Mouse (Mus musculus): ENCODE measurements at regions not wholly inside any gene's neighbourhood (a gene's known extent, or its start where the extent isn't known, plus 50 kb on each side); places are given as distances from the start of the nearest gene placed in this dataset.

GRCm38 (mm10) chr10:43634371-43635080 lies 56.4 kb downstream of the Cd24a start:
- no peak for DNase-seq (ENCODE audit: low spot score)

- no peak for DNase-seq (ENCODE audit: low spot score)
Observed at GRCm38 (mm10) chr10:43641169-43641945, 63.3 kb downstream of the Cd24a start.

GRCm38 (mm10) chr10:43646326-43646725 lies 68.2 kb downstream of the Cd24a start:
- DNase-seq (ENCODE audit: low spot score): no peak

- no peak for DNase-seq (ENCODE audit: low spot score)
Observed at GRCm38 (mm10) chr10:43646965-43647364, 68.9 kb downstream of the Cd24a start.

GRCm38 (mm10) chr10:43648186-43648585 lies 70.1 kb downstream of the Cd24a start:
- DNase-seq (ENCODE audit: low spot score): no peak

GRCm38 (mm10) chr10:43648815-43649447 lies 70.8 kb downstream of the Cd24a start:
- DNase-seq (ENCODE audit: low spot score): no peak

GRCm38 (mm10) chr10:43650449-43650848 lies 72.4 kb downstream of the Cd24a start:
- DNase-seq (ENCODE audit: low spot score): no peak

GRCm38 (mm10) chr10:43651505-43651904 lies 73.4 kb downstream of the Cd24a start:
- no peak for DNase-seq (ENCODE audit: low spot score)

- no peak for DNase-seq (ENCODE audit: low spot score)
Observed at GRCm38 (mm10) chr10:43651915-43652314, 73.8 kb downstream of the Cd24a start.

GRCm38 (mm10) chr10:43655082-43655671 lies 77.1 kb downstream of the Cd24a start:
- DNase-seq (ENCODE audit: low spot score): no peak

- no peak for DNase-seq (ENCODE audit: low spot score)
Observed at GRCm38 (mm10) chr10:43655680-43656079, 77.6 kb downstream of the Cd24a start.

- no peak for DNase-seq (ENCODE audit: low spot score)
Observed at GRCm38 (mm10) chr10:43656207-43656606, 78.1 kb downstream of the Cd24a start.

- DNase-seq (ENCODE audit: low spot score): no peak
Observed at GRCm38 (mm10) chr10:43657501-43658225, 79.6 kb downstream of the Cd24a start.

- no peak for DNase-seq (ENCODE audit: low spot score)
Observed at GRCm38 (mm10) chr10:43658226-43658593, 80.1 kb downstream of the Cd24a start.

- DNase-seq (ENCODE audit: low spot score): no peak
Observed at GRCm38 (mm10) chr10:43664844-43665243, 86.8 kb downstream of the Cd24a start.

GRCm38 (mm10) chr10:43666262-43667085 lies 88.4 kb downstream of the Cd24a start:
- DNase-seq (ENCODE audit: low spot score): no peak

GRCm38 (mm10) chr10:43667086-43667690 lies 89.1 kb downstream of the Cd24a start:
- no peak for DNase-seq (ENCODE audit: low spot score)

- no peak for DNase-seq (ENCODE audit: low spot score)
Observed at GRCm38 (mm10) chr10:43667732-43668247, 89.7 kb downstream of the Cd24a start.

GRCm38 (mm10) chr10:43669471-43669870 lies 91.4 kb downstream of the Cd24a start:
- DNase-seq (ENCODE audit: low spot score): no peak

- no peak for DNase-seq (ENCODE audit: low spot score)
Observed at GRCm38 (mm10) chr10:43670745-43671144, 92.7 kb downstream of the Cd24a start.

Data from T-cell, adult 2 months (primary cell).